Comparison of ENCODE assay signal across 20 mouse cellular contexts in the genomic region with DNA sequence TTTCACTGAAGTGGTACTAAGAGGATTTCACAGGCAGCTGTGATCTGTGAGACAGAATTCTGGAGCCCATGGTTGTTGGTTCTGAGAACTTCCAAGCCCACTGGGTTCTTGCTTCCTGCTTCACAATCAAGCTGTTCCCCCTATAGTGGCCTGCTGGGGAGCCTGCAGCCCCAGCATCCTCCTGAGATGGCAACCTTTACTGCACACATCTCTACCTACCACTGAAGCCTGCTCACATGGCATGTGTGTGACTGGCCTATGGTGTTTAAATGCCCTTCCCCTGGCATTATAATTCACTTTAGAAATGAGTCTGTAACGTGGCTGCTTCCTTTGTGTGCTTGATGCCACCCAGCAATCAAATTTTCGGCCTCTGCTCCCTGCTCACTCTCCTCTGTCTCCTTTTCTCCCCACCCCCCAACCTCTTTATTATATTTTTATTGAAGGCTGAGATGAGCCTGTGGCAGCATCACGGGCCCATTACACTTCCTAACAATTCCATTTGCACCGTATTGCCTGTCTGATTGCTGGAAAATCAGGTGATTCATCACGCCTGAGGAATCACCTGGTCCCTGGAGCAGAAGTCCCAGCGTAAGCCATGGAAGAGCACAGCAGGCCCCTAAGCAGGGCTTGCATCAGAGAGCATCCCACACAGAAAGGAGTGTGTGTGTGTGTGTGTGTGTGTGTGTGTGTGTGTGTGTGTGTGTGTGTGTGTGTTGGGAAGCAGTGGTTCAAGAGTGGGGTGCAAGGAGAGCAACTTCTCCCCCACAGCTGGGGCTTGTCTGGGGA.
A peak's percentile ranks its signal among the peaks of the same experiment; 100 is the strongest.
DNase-seq lines count a peak whose midpoint lies in the region; ATAC-seq and TF ChIP-seq lines count a peak whose summit lies in the region.
"Had no signal": no experiment of that assay in that cellular context is flagged by ENCODE, and none has a peak within 500 bp of the region (broad histone marks: within the 10 kb centered on the region; RNA-seq: fewer than 3 reads in every experiment).

No protein-coding gene starts in this region.

- H3K9ac ChIP-seq in midbrain, embryonic 13.5 days (replicated peaks): no peak overlapping the region
- no peak overlapping the region for H3K9ac ChIP-seq in neural tube, embryonic 15.5 days (replicated peaks)
- H3K9ac ChIP-seq: heart, embryonic 12.5 days had no signal

- intact Hi-C loops in left cerebral cortex, adult 2 months (cut with DNase I): no loop called here
- intact Hi-C loops in gastrocnemius, postnatal 36 days (cut with DNase I): no loop called here

- H3K36me3 ChIP-seq in midbrain, embryonic 13.5 days: no peaks in the 10 kb centered on the region
- no peaks in the 10 kb centered on the region for H3K36me3 ChIP-seq in neural tube, embryonic 15.5 days
- H3K36me3 ChIP-seq: embryonic facial prominence, embryonic 10.5 days; G1E; heart, embryonic 12.5 days had no signal

- ATAC-seq in midbrain, embryonic 13.5 days: peak; percentile 65
- ATAC-seq in neural tube, embryonic 15.5 days (ENCODE audit: low FRiP score): peak; percentile 56; the same call in 1 of the 2 replicates
- ATAC-seq: CD4-positive, CD25-positive, alpha-beta regulatory T cell, adult 4 months had no signal

- peaks cover 27% of the 10 kb centered on the region for H3K4me1 ChIP-seq in midbrain, embryonic 13.5 days (replicated peaks)
- H3K4me1 ChIP-seq in neural tube, embryonic 15.5 days: peaks cover 34% of the 10 kb centered on the region
- H3K4me1 ChIP-seq: embryonic facial prominence, embryonic 10.5 days; heart, embryonic 12.5 days had no signal

- peak overlapping the region; percentile 11; the same call in 1 of the 2 replicates for H3K27ac ChIP-seq in left cerebral cortex, adult 2 months
- peak overlapping the region; percentile 79 for H3K27ac ChIP-seq in midbrain, embryonic 13.5 days
- H3K27ac ChIP-seq in neural tube, embryonic 15.5 days (replicated peaks): peak overlapping the region; percentile 74
- H3K27ac ChIP-seq: embryonic facial prominence, embryonic 10.5 days had no signal

- TF ChIP-seq CTCF in left cerebral cortex, adult 2 months (IDR thresholded peaks at IDR 0.05): no peak

- peaks cover 5% of the 10 kb centered on the region; the same call in 1 of the 2 replicates for H3K9me3 ChIP-seq in midbrain, embryonic 13.5 days
- H3K9me3 ChIP-seq in neural tube, embryonic 15.5 days (replicated peaks): no peaks in the 10 kb centered on the region
- H3K9me3 ChIP-seq: embryonic facial prominence, embryonic 10.5 days had no signal

- 54% methylated on average over 6 of the region's 6 CpGs for WGBS in midbrain, embryonic 13.5 days
- 29% methylated on average over 6 of the region's 6 CpGs for WGBS in neural tube, embryonic 15.5 days

- DNase-seq in adrenal gland, postnatal 14 days: peak; percentile 5
- DNase-seq in adrenal gland, postnatal 36 days: no peak
- DNase-seq in left cerebral cortex, adult 2 months (ENCODE audit: extremely low spot score in 1 of 2, low spot score in 2 of 2): no peak
- no peak for DNase-seq in left cerebral cortex, adult 8-10 months (ENCODE audit: low spot score in 2 of 2)
- DNase-seq in gastrocnemius, postnatal 36 days: no peak
- no peak for DNase-seq in layer of hippocampus, adult 11-12 months (ENCODE audit: low spot score)
- DNase-seq: cerebellum, adult 11 months; cerebellum, postnatal 36 days; kidney, adult 11 months; kidney, postnatal 25 days; lung, adult 18-20 months; lung, postnatal 36 days; thymus, adult 18-20 months had no signal

- H3K27me3 ChIP-seq in midbrain, embryonic 13.5 days: no peaks in the 10 kb centered on the region
- H3K27me3 ChIP-seq in neural tube, embryonic 15.5 days (replicated peaks): no peaks in the 10 kb centered on the region
- H3K27me3 ChIP-seq: heart, embryonic 12.5 days had no signal

- no peak overlapping the region for H3K4me3 ChIP-seq in left cerebral cortex, adult 2 months
- no peak overlapping the region for H3K4me3 ChIP-seq in midbrain, embryonic 13.5 days (replicated peaks)
- H3K4me3 ChIP-seq in neural tube, embryonic 15.5 days (replicated peaks): no peak overlapping the region
- H3K4me3 ChIP-seq: embryonic facial prominence, embryonic 10.5 days; erythroblast, embryonic 14.5 days; heart, embryonic 12.5 days had no signal

- no peak overlapping the region for H3K4me2 ChIP-seq in midbrain, embryonic 13.5 days (replicated peaks)
- no peak overlapping the region for H3K4me2 ChIP-seq in neural tube, embryonic 15.5 days
- H3K4me2 ChIP-seq: heart, embryonic 12.5 days had no signal

Comparison
In these comparisons a context has a peak if more than half of its experiments do, and no peak if none do; other contexts are left out.
1. H3K27ac ChIP-seq: peak in every context shown above with its lines; median percentile 79 in midbrain, embryonic 13.5 days; 74 in neural tube, embryonic 15.5 days; 11 in left cerebral cortex, adult 2 months.